Mouse (Mus musculus) ES-Bruce4 (cell line): Measurements from ENCODE around the gene Itgb3bp. TPM values are rescaled to one million over a fixed set of nuclear protein-coding genes. Genes with fewer than 3 reads are reported as not detected.

Experiments
- H3K27ac ChIP-seq: 2 replicates; pipeline ENCODE4 v1.5.1; 2012; ENCODE audit warnings: low read length, inconsistent platforms; ENCODE audit not compliant: insufficient read depth
- H3K27me3 ChIP-seq: 2 replicates; pipeline ENCODE4 v1.6.1; 2012; ENCODE audit warnings: mild to moderate bottlenecking, low read length, inconsistent platforms; ENCODE audit not compliant: control insufficient read depth, poor library complexity, insufficient read depth, severe bottlenecking
- H3K36me3 ChIP-seq: 2 replicates; pipeline ENCODE4 v1.6.1; 2012; ENCODE audit warnings: inconsistent platforms, mild to moderate bottlenecking, low read length, moderate library complexity; ENCODE audit not compliant: control insufficient read depth, poor library complexity, insufficient read depth, severe bottlenecking
- H3K4me1 ChIP-seq: one replicate; pipeline ENCODE4 v1.8.1; 2011; ENCODE audit warnings: low read length; ENCODE audit not compliant: control insufficient read depth, insufficient read depth
- H3K4me3 ChIP-seq: 2 replicates; pipeline ENCODE4 v1.5.1; 2011; ENCODE audit warnings: low read depth, mild to moderate bottlenecking, low read length
- H3K9ac ChIP-seq: 2 replicates; pipeline ENCODE4 v1.6.1; 2012; ENCODE audit warnings: low read depth, mild to moderate bottlenecking, inconsistent platforms; ENCODE audit not compliant: poor library complexity, severe bottlenecking
- H3K9me3 ChIP-seq: replicated peaks from 2 replicates; pipeline ENCODE4 v1.6.1; 2012; ENCODE audit warnings: mild to moderate bottlenecking, low read length, inconsistent platforms; ENCODE audit not compliant: control insufficient read depth, poor library complexity, insufficient read depth, severe bottlenecking
- CTCF ChIP-seq: IDR thresholded peaks from one replicate; pipeline ENCODE4 v1.8.1; 2011; ENCODE audit warnings: low read depth, low read length
- EP300 ChIP-seq: IDR thresholded peaks from 2 replicates; pipeline ENCODE4 v1.6.1; 2011; ENCODE audit warnings: low read depth, low read length; ENCODE audit not compliant: insufficient read depth
- POLR2A ChIP-seq: IDR thresholded peaks from one replicate; pipeline ENCODE4 v1.8.1; 2011; ENCODE audit warnings: low read length; ENCODE audit not compliant: insufficient read depth
- polyA plus RNA-seq: library from polyadenylated mRNA; stranded (reverse); fragments of >200 nt; gene quantifications from 2 replicates; pipeline ENCODE4 v1.2.4, GENCODE M21; 2011; ENCODE audit warnings: low read depth; ENCODE audit not compliant: missing spikeins, insufficient read depth, insufficient read length

Gene Itgb3bp
- polyA plus RNA-seq, result 17.0 and 17.8 TPM in 2 replicates

DNA sequence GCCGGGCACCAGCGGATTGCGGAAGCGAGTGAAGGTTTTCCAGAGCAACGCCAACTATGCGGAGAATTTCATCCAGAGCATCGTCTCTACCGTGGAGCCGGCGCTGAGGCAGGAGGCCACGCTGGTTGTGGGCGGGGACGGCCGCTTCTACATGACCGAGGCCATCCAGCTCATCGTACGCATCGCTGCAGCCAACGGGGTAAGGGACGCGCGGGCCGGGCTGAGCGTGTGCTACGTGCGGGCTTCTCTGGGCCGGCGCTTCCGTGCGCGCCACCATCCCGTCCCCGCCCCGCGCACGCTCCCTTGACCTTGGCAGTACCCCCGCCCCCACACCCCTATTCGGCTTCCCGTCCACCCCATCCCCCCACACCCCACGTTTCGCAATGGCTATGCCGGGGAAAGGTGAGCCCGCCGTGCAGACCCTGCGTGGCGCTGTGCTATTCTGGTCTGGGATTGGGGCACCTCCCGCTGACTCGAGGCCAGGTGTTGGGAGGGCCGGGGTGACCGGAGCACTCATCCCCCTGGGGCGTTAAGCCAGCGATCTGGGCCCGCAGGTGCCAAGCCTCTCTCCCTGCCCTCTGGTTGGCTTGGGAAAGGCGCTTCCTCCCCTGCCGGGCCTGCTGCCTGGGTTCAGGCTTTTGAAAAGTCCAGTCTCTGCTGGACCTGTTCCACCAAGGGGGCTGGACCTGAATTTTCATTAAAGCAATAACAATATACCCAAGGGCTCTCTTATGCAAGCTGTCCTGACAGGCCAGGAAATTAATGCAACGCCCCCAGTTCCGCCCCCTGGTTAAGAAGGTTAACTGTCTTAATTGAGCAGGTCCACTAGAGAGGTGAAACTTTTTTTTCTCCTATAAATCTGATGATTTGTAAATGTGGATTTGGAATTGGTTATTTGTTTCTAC, at the start of gene Itgb3bp:
TSS of gene Itgb3bp (minus strand) at position 201 of the 905 bp plus-strand sequence.
- TF ChIP-seq EP300 (no peak), CTCF (no peak), POLR2A (no peak)
- H3K27ac ChIP-seq, result no peak within 1 kb of the TSS

DNA sequence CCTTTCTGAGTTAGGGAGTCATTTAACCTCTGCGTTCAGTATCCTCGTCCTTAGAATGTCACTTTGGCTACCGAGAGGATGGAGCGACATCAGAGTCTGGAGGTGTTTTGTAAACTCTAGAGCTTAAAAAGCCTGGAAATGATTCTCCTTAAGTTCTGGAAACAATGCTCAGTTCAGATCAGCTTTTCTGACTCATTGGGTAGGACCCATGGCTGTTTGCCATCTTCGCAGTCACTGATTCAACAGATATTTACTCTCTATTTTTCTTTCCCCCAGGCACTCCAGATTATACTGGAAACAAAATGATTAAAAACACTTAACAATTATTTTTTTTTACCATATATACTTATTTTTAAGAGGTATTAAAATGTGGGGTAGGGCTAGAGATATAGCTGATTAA, 49.7 kb upstream of the Itgb3bp start:
- Histone ChIP-seq H3K27me3 (no peaks in the 10 kb centered on the region), H3K27ac (no peak overlapping the region), H3K4me3 (no peak overlapping the region), H3K36me3 (no peaks in the 10 kb centered on the region), H3K4me1 (no peaks in the 10 kb centered on the region), H3K9me3 (no peaks in the 10 kb centered on the region), H3K9ac (no peak overlapping the region)
- TF ChIP-seq CTCF, result no peak
- TF ChIP-seq EP300, result no peak
- TF ChIP-seq POLR2A, result no peak

More for the DNA sequence above, at the start of gene Itgb3bp:
- peaks cover 2% of the 10 kb centered on the region for H3K4me1 ChIP-seq
- H3K9ac ChIP-seq, result peak within 1 kb of the TSS; percentile 34
- H3K27me3 ChIP-seq, result no peaks in the 10 kb centered on the region
- peak within 1 kb of the TSS; percentile 96 for H3K4me3 ChIP-seq
- no peaks in the 10 kb centered on the region for H3K9me3 ChIP-seq
- H3K36me3 ChIP-seq, result no peaks in the 10 kb centered on the region

DNA sequence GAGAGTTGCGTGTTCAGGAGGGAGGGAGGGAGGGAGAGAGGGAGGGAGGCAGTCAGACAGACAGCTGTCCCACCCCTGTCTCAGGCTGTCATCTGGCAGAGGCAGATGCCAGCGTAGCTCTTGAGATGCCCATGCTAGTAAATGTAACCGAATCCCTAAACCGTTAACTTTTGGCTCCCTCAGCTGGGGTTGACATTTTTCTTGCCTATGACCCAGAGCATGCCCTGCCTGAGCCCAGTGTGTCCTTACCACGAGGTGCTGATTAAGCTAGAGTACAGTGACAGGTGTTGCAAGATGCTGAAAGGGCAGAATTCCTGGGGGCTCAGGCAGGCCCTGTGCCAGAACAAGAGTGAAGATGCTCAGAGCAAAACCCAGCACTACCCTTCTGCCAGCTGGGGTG, 44.8 kb upstream of the Itgb3bp start:
- TF ChIP-seq EP300 (no peak), CTCF (no peak), POLR2A (no peak)
- H3K36me3 ChIP-seq, result no peaks in the 10 kb centered on the region
- H3K9me3 ChIP-seq, result no peaks in the 10 kb centered on the region
- H3K9ac ChIP-seq, result no peak overlapping the region
- H3K27me3 ChIP-seq, result no peaks in the 10 kb centered on the region
- H3K4me1 ChIP-seq, result no peaks in the 10 kb centered on the region
- H3K27ac ChIP-seq, result no peak overlapping the region
- H3K4me3 ChIP-seq, result no peak overlapping the region

DNA sequence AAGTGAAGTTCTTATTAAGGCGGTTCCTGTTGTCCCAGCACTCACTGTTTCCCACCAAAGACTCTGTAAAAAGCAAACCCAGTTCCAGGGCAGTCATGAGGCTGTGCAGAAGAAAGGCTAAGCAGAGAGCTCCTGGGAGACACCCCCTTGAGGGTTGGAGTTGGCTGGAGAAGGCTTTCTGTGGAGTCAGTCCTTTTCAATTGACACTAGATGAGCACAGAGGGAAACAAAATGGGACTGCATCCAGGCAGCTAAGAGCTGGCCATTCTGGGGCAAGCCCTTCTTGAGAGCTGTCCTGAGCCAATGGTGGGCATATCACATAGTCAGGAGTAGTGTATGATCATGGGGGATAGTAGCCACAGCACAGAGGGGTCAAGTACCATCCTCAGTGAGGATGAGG, 44.3 kb upstream of the Itgb3bp start:
- H3K36me3 ChIP-seq, result no peaks in the 10 kb centered on the region
- H3K4me3 ChIP-seq, result no peak overlapping the region
- TF ChIP-seq EP300 (no peak), CTCF (no peak), POLR2A (no peak)
- no peak overlapping the region for H3K27ac ChIP-seq
- no peaks in the 10 kb centered on the region for H3K4me1 ChIP-seq
- no peak overlapping the region for H3K9ac ChIP-seq
- H3K9me3 ChIP-seq, result no peaks in the 10 kb centered on the region
- H3K27me3 ChIP-seq, result no peaks in the 10 kb centered on the region

DNA sequence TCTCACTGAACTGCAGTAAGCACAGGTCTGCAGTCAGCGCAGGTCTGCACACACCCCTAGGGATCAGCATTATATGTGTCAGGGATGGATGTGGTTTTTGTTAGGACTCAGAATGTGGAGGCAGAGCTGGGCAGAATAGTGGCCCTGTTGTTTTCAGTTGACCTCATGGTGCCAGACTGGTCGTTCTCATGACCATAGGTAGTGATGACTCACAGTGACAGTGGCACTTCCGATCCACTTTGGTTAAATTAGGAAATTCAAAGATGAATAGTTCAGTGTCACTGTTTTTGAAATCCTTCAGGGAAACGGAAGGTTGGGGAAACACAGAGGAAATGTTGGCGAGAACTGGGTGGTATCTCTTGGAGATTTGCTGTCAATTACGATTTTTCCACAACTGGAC, 43.3 kb upstream of the Itgb3bp start:
- no peak overlapping the region for H3K27ac ChIP-seq
- no peaks in the 10 kb centered on the region for H3K4me1 ChIP-seq
- no peaks in the 10 kb centered on the region for H3K36me3 ChIP-seq

DNA sequence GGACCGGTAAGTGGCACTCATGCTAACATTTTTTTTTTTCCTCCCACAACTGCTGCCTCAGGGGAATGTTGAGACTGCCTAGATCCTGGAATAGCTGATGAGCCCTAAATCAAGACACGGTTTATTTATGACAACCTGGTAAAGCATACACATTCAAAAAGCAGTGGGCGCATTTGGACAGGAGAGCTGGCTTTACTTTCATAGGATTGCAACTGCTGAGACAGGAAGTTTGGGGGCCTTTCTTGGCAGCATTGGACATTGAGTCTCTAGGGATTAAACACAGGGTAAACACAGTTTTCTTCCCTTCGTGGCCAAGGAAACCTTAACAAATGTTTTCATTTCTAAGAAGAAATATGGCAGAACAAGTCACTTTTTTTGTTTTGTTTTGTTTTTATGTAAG, 40.5 kb upstream of the Itgb3bp start:
- no peak for TF ChIP-seq POLR2A
- TF ChIP-seq CTCF, result no peak
- TF ChIP-seq EP300, result no peak
- Histone ChIP-seq H3K27me3 (no peaks in the 10 kb centered on the region), H3K36me3 (no peaks in the 10 kb centered on the region), H3K4me1 (no peaks in the 10 kb centered on the region), H3K9ac (no peak overlapping the region), H3K9me3 (no peaks in the 10 kb centered on the region), H3K27ac (no peak overlapping the region), H3K4me3 (no peak overlapping the region)

More for the DNA sequence above, 43.3 kb upstream of the Itgb3bp start:
- Histone ChIP-seq H3K4me3 (no peak overlapping the region), H3K27me3 (no peaks in the 10 kb centered on the region), H3K9ac (no peak overlapping the region), H3K9me3 (no peaks in the 10 kb centered on the region)
- TF ChIP-seq CTCF (no peak), EP300 (no peak), POLR2A (no peak)
